Mouse (Mus musculus): ENCODE measurements around the gene Gm10964. TPM values are rescaled to one million over a fixed set of nuclear protein-coding genes. Genes with fewer than 3 reads are reported as not detected.

Gm10964 gene
- not detected for total RNA-seq (2021)
- long read RNA-seq, experiment 1, partial matches to known transcripts, result 0 of 1 reads
- long read RNA-seq, experiment 1, other reads (novel, unspliced or antisense), result 1 of 1 reads
- long read RNA-seq, experiment 2, partial matches to known transcripts, result 0 of 3 reads
- long read RNA-seq, experiment 2, other reads (novel, unspliced or antisense), result 3 of 3 reads

- no peak for DNase-seq (ENCODE audit: low spot score in 2 of 2)
Measured at GRCm38 (mm10) chr3:103739329-103739728, at the start of gene Gm10964. Gm10964 (plus strand) TSS chr3:103739366.

GRCm38 (mm10) chr3:103690506-103690905 is 48.7 kb upstream of the Gm10964 start:
- DNase-seq (ENCODE audit: low spot score in 2 of 2), result no peak

- no peak for DNase-seq (ENCODE audit: low spot score in 2 of 2)
Measured at GRCm38 (mm10) chr3:103695556-103695955, 43.6 kb upstream of the Gm10964 start.

GRCm38 (mm10) chr3:103696388-103696925 is 42.7 kb upstream of the Gm10964 start:
- DNase-seq (ENCODE audit: low spot score in 2 of 2), result no peak

GRCm38 (mm10) chr3:103704661-103705060 is 34.5 kb upstream of the Gm10964 start:
- DNase-seq (ENCODE audit: low spot score in 2 of 2), result no peak

- DNase-seq (ENCODE audit: low spot score in 2 of 2), result no peak
Measured at GRCm38 (mm10) chr3:103705426-103705825, 33.7 kb upstream of the Gm10964 start.

GRCm38 (mm10) chr3:103709470-103710040 is 29.6 kb upstream of the Gm10964 start:
- no peak for DNase-seq (ENCODE audit: low spot score in 2 of 2)

- DNase-seq (ENCODE audit: low spot score in 2 of 2), result no peak
Measured at GRCm38 (mm10) chr3:103712196-103712595, 27.0 kb upstream of the Gm10964 start.

GRCm38 (mm10) chr3:103714236-103714875 is 24.8 kb upstream of the Gm10964 start:
- no peak for DNase-seq (ENCODE audit: low spot score in 2 of 2)

GRCm38 (mm10) chr3:103714942-103715341 is 24.2 kb upstream of the Gm10964 start:
- DNase-seq (ENCODE audit: low spot score in 2 of 2), result no peak

GRCm38 (mm10) chr3:103715762-103716693 is 23.1 kb upstream of the Gm10964 start:
- peak in 1 of 2 experiments; percentile 36 for DNase-seq (ENCODE audit: low spot score in 2 of 2)

GRCm38 (mm10) chr3:103716774-103717760 is 22.1 kb upstream of the Gm10964 start:
- DNase-seq (ENCODE audit: low spot score in 2 of 2), result no peak

GRCm38 (mm10) chr3:103718728-103719127 is 20.4 kb upstream of the Gm10964 start:
- DNase-seq (ENCODE audit: low spot score in 2 of 2), result no peak

- DNase-seq (ENCODE audit: low spot score in 2 of 2), result no peak
Measured at GRCm38 (mm10) chr3:103724137-103724536, 15.0 kb upstream of the Gm10964 start.

- no peak for DNase-seq (ENCODE audit: low spot score in 2 of 2)
Measured at GRCm38 (mm10) chr3:103726642-103727041, 12.5 kb upstream of the Gm10964 start.

- DNase-seq (ENCODE audit: low spot score in 2 of 2), result no peak
Measured at GRCm38 (mm10) chr3:103727813-103728326, 11.3 kb upstream of the Gm10964 start.

GRCm38 (mm10) chr3:103729850-103730249 is 9.3 kb upstream of the Gm10964 start:
- no peak for DNase-seq (ENCODE audit: low spot score in 2 of 2)

GRCm38 (mm10) chr3:103732116-103732515 is 7.0 kb upstream of the Gm10964 start:
- DNase-seq (ENCODE audit: low spot score in 2 of 2), result no peak

- DNase-seq (ENCODE audit: low spot score in 2 of 2), result peak in 1 of 2 experiments; percentile 8
Measured at GRCm38 (mm10) chr3:103733176-103733575, 6.0 kb upstream of the Gm10964 start.
